Mouse (Mus musculus) hindbrain, postnatal 0 days (tissue): ENCODE measurements at regions not wholly inside any gene's neighbourhood (a gene's known extent, or its start where the extent isn't known, plus 50 kb on each side); places are given as distances from the start of the nearest gene placed in this dataset.
A peak's percentile ranks its signal among the peaks of the same experiment; 100 is the strongest.

Experiments used
- ATAC-seq: fragments of 200-750 bp; cut with Nextera tagmentation; 2 replicates; pipeline ENCODE4 v1.8.0; 2017; ENCODE audit warnings: mild to moderate bottlenecking, moderate TSS enrichment, moderate library complexity
- DNase-seq: peaks from one replicate; pipeline ENCODE4 v3.0.0-alpha.2; 2015; ENCODE audit warnings: low spot score
- H3K27ac ChIP-seq: fragments of 300-500 bp; sonication (generic); 2 replicates; pipeline ENCODE4 v1.5.1; 2014; ENCODE audit warnings: mild to moderate bottlenecking
- H3K27me3 ChIP-seq: fragments of 300-500 bp; sonication (generic); 2 replicates; pipeline ENCODE4 v1.6.1; 2014; ENCODE audit warnings: low read length, mixed read lengths; ENCODE audit not compliant: insufficient read depth
- H3K36me3 ChIP-seq: fragments of 300-500 bp; sonication (generic); 2 replicates; pipeline ENCODE4 v1.6.1; 2014; ENCODE audit warnings: low read length, mixed read lengths; ENCODE audit not compliant: insufficient read depth
- H3K4me1 ChIP-seq: fragments of 300-500 bp; sonication (generic); 2 replicates; pipeline ENCODE4 v1.6.1; 2014; ENCODE audit warnings: antibody characterized with exemption, low read length, mixed read lengths; ENCODE audit not compliant: insufficient read depth
- H3K4me2 ChIP-seq: fragments of 300-500 bp; sonication (generic); 2 replicates; pipeline ENCODE4 v1.6.1; 2014; ENCODE audit warnings: low read depth, mild to moderate bottlenecking, low read length, moderate library complexity, mixed read lengths
- H3K4me3 ChIP-seq: fragments of 300-500 bp; sonication (generic); 2 replicates; pipeline ENCODE4 v1.5.1; 2014; ENCODE audit warnings: low read length
- H3K9ac ChIP-seq: fragments of 300-500 bp; sonication (generic); replicated peaks from 2 replicates; pipeline ENCODE4 v1.6.1; 2014; ENCODE audit warnings: mild to moderate bottlenecking, low read length, moderate library complexity, mixed read lengths
- H3K9me3 ChIP-seq: fragments of 300-500 bp; sonication (generic); 2 replicates; pipeline ENCODE4 v1.6.1; 2016; ENCODE audit warnings: low read length, mixed read lengths
- CTCF ChIP-seq: IDR thresholded peaks from 2 replicates; pipeline ENCODE4 v1.5.1; 2016; ENCODE audit warnings: antibody characterized with exemption, control low read depth, low read depth
- WGBS: fragments of 180-500 bp; shearing (Covaris S2); extraction: QIAGEN DNeasy Blood & Tissue Kit; methylation state at CpG from one replicate; pipeline ENCODE4 v1.1.7; 2014; 5-methylcytosine and 5-hydroxymethylcytosine counted together

GRCm38 (mm10) chr13:47298010-47298409 lies 175.6 kb downstream of the Rnf144b start:
- Histone ChIP-seq H3K27me3 (no peaks in the 10 kb centered on the region), H3K4me1 (no peaks in the 10 kb centered on the region), H3K9me3 (no peaks in the 10 kb centered on the region), H3K36me3 (no peaks in the 10 kb centered on the region), H3K27ac (no peak overlapping the region), H3K4me2 (no peak overlapping the region), H3K9ac (no peak overlapping the region), H3K4me3 (no peak overlapping the region)
- TF ChIP-seq CTCF: no peak
- ATAC-seq: no peak
- DNase-seq: peak; percentile 34
- 36% methylated on average over 11 of the region's 11 CpGs for WGBS

DNA sequence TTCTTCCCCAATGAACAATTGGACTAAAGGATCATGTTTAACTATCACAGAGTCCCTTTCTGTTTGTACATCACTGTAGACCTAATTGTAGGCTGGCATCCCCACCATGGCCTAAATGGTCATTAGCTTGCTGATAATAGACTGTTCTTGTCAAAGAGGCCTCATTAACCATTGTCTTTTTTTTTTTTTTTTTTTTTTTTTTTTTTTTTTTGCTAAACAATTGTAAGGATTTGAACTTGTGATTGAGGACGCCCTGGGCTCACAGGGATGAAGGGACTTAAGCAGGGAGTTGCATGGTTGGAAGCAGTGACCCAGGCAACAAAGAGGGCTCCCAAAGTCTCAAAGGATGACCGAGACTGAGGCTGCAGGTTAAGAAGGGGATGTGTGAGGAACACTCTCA lies 178.0 kb downstream of the Rnf144b start:
- Histone ChIP-seq H3K27me3 (no peaks in the 10 kb centered on the region), H3K4me2 (no peak overlapping the region), H3K27ac (no peak overlapping the region), H3K9ac (no peak overlapping the region), H3K36me3 (no peaks in the 10 kb centered on the region), H3K4me3 (no peak overlapping the region), H3K4me1 (no peaks in the 10 kb centered on the region), H3K9me3 (no peaks in the 10 kb centered on the region)
- TF ChIP-seq CTCF: no peak
- 53% methylated on average over 2 of the region's 2 CpGs for WGBS
- DNase-seq: no peak
- ATAC-seq: no peak

DNA sequence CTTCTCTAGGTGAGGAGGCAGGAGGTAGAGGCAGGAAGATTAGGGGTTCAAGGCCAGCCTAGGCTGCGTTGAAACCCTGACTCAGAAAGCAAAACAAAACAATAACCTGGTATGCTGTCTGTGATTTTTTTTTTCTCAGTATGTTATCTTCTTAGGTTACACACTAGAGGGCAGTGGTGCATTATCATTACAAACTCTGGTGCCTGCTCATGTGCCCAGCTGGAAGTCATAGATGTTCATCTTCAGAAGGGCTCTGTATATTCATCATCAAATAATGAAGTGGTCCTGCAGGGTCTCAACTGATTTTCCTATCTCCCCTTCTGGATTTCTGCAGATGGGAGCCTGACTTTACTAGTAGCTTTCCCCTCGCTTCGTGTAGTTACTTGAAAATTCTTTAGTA lies 178.6 kb downstream of the Rnf144b start:
- DNase-seq (peak; percentile 84), ATAC-seq (no peak)
- H3K27ac ChIP-seq: no peak overlapping the region
- 44% methylated on average over 3 of the region's 3 CpGs for WGBS
- no peak overlapping the region for H3K4me2 ChIP-seq
- peak; percentile 74 for TF ChIP-seq CTCF
- no peak overlapping the region for H3K4me3 ChIP-seq
- no peaks in the 10 kb centered on the region for H3K9me3 ChIP-seq
- H3K9ac ChIP-seq: no peak overlapping the region
- no peaks in the 10 kb centered on the region for H3K4me1 ChIP-seq
- H3K27me3 ChIP-seq: no peaks in the 10 kb centered on the region
- H3K36me3 ChIP-seq: no peaks in the 10 kb centered on the region

- H3K4me1 ChIP-seq: no peaks in the 10 kb centered on the region
- 80% methylated on average over 6 of the region's 6 CpGs for WGBS
- H3K9ac ChIP-seq: no peak overlapping the region
- H3K4me3 ChIP-seq: no peak overlapping the region
- no peak overlapping the region for H3K4me2 ChIP-seq
- no peak overlapping the region for H3K27ac ChIP-seq
- H3K36me3 ChIP-seq: no peaks in the 10 kb centered on the region
- no peaks in the 10 kb centered on the region for H3K27me3 ChIP-seq
- H3K9me3 ChIP-seq: no peaks in the 10 kb centered on the region
- TF ChIP-seq CTCF: no peak
- DNase-seq: no peak
- no peak for ATAC-seq
Measured at GRCm38 (mm10) chr13:47309492-47309891, 187.0 kb downstream of the Rnf144b start.

DNA sequence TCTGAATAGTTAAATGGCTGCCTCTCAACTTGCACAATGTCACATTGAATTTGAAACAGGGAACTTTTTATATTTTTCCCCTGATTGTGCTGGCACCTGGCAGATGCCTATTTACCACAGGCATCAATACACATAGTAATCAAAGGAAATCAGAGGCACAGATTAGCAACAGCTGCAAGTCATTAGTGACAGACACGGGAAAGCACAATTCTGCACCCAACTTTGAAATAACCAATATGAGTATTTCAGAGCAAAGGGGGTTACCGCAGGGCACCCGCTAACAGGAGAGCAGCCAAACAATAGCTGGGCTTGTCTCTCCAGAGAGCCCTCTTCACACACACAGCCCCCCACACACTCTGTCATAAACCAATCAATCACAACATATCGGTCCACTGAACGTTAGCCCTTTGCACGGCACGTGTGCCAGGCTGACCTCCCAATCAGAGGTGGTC lies 188.3 kb downstream of the Rnf144b start:
- no peak; the same call in 1 of the 2 replicates for ATAC-seq
- Histone ChIP-seq H3K27me3 (no peaks in the 10 kb centered on the region), H3K4me1 (no peaks in the 10 kb centered on the region), H3K9ac (no peak overlapping the region), H3K36me3 (no peaks in the 10 kb centered on the region), H3K4me3 (no peak overlapping the region), H3K27ac (no peak overlapping the region), H3K9me3 (no peaks in the 10 kb centered on the region), H3K4me2 (no peak overlapping the region)
- DNase-seq: peak; percentile 9
- WGBS: 27% methylated on average over 7 of the region's 7 CpGs
- no peak for TF ChIP-seq CTCF

GRCm38 (mm10) chr13:47319549-47319948 lies 197.1 kb downstream of the Rnf144b start:
- H3K4me1 ChIP-seq: no peaks in the 10 kb centered on the region
- 56% methylated on average over 8 of the region's 8 CpGs for WGBS
- no peak for ATAC-seq
- H3K4me3 ChIP-seq: no peak overlapping the region
- no peaks in the 10 kb centered on the region for H3K36me3 ChIP-seq
- DNase-seq: no peak
- H3K27ac ChIP-seq: no peak overlapping the region
- no peaks in the 10 kb centered on the region for H3K27me3 ChIP-seq
- H3K9me3 ChIP-seq: no peaks in the 10 kb centered on the region
- TF ChIP-seq CTCF: no peak
- no peak overlapping the region for H3K9ac ChIP-seq
- no peak overlapping the region for H3K4me2 ChIP-seq

- H3K36me3 ChIP-seq: no peaks in the 10 kb centered on the region
- no peaks in the 10 kb centered on the region for H3K4me1 ChIP-seq
- DNase-seq: no peak
- no peak overlapping the region for H3K9ac ChIP-seq
- no peak for ATAC-seq
- 90% methylated on average over 1 of the region's 1 CpGs for WGBS
- no peaks in the 10 kb centered on the region for H3K9me3 ChIP-seq
- no peaks in the 10 kb centered on the region for H3K27me3 ChIP-seq
- H3K4me2 ChIP-seq: no peak overlapping the region
- TF ChIP-seq CTCF: no peak
- no peak overlapping the region for H3K27ac ChIP-seq
- no peak overlapping the region for H3K4me3 ChIP-seq
Measured at GRCm38 (mm10) chr13:47321876-47322275, 199.4 kb downstream of the Rnf144b start.
